Mouse (Mus musculus): ENCODE data around the gene Chmp6. TPM values are rescaled to one million over a fixed set of nuclear protein-coding genes. Genes with fewer than 3 reads are reported as not detected.

Gene Chmp6
- polyA plus RNA-seq, 1 experiment from 2014 or later, result 104 TPM

- H3K36me3 ChIP-seq (ENCODE audit: insufficient read depth), result no peaks in the 10 kb centered on the region
- H3K9ac ChIP-seq, result no peak overlapping the region
- H3K4me2 ChIP-seq, result no peak overlapping the region
- DNase-seq (no peak), ATAC-seq (ENCODE audit: insufficient read depth) (no peak)
- WGBS, result 44% methylated on average over 2 of the region's 2 CpGs
- no peaks in the 10 kb centered on the region for H3K9me3 ChIP-seq (ENCODE audit: low read depth, low read length)
- TF ChIP-seq CTCF (IDR thresholded peaks at IDR 0.05; ENCODE audit: low read depth), result 0 out of 2 replicates have a peak, but pooled peaks have one; percentile 19
- no peak overlapping the region for H3K27ac ChIP-seq (ENCODE audit: low read depth)
- no peak overlapping the region for H3K4me3 ChIP-seq (ENCODE audit: low read depth, low read length)
- peaks cover 26% of the 10 kb centered on the region for H3K4me1 ChIP-seq (ENCODE audit: insufficient read depth)
- H3K27me3 ChIP-seq (ENCODE audit: insufficient read depth, low read length), result no peaks in the 10 kb centered on the region
Measured at GRCm38 (mm10) chr11:119947897-119948296, 34.7 kb downstream of the Chmp6 start.

- Histone ChIP-seq H3K9me3 (ENCODE audit: low read depth, low read length) (no peaks in the 10 kb centered on the region), H3K9ac (no peak overlapping the region), H3K4me2 (no peak overlapping the region), H3K4me1 (ENCODE audit: insufficient read depth) (peaks cover 30% of the 10 kb centered on the region), H3K36me3 (ENCODE audit: insufficient read depth) (no peaks in the 10 kb centered on the region), H3K27me3 (ENCODE audit: insufficient read depth, low read length) (no peaks in the 10 kb centered on the region), H3K4me3 (ENCODE audit: low read depth, low read length) (no peak overlapping the region), H3K27ac (ENCODE audit: low read depth) (no peak overlapping the region)
- TF ChIP-seq CTCF (IDR thresholded peaks at IDR 0.05; ENCODE audit: low read depth), result no peak
- WGBS, result 63% methylated on average over 4 of the region's 4 CpGs
- no peak for DNase-seq
- ATAC-seq (ENCODE audit: insufficient read depth), result no peak
Measured at GRCm38 (mm10) chr11:119948305-119948704, 35.1 kb downstream of the Chmp6 start.

GRCm38 (mm10) chr11:119948803-119949202 lies 35.6 kb downstream of the Chmp6 start:
- ATAC-seq (ENCODE audit: insufficient read depth), result no peak
- H3K36me3 ChIP-seq (ENCODE audit: insufficient read depth), result no peaks in the 10 kb centered on the region

GRCm38 (mm10) chr11:119950535-119950934 lies 37.3 kb downstream of the Chmp6 start:
- no peak overlapping the region for H3K9ac ChIP-seq
- H3K27me3 ChIP-seq (ENCODE audit: insufficient read depth, low read length), result no peaks in the 10 kb centered on the region
- no peak overlapping the region for H3K4me3 ChIP-seq (ENCODE audit: low read depth, low read length)
- WGBS, result 90% methylated on average over 3 of the region's 3 CpGs
- ATAC-seq (ENCODE audit: insufficient read depth) (no peak), DNase-seq (no peak)
- H3K9me3 ChIP-seq (ENCODE audit: low read depth, low read length), result no peaks in the 10 kb centered on the region
- no peak overlapping the region for H3K4me2 ChIP-seq
- H3K27ac ChIP-seq (ENCODE audit: low read depth), result no peak overlapping the region
- no peak for TF ChIP-seq CTCF (IDR thresholded peaks at IDR 0.05; ENCODE audit: low read depth)
- no peaks in the 10 kb centered on the region for H3K36me3 ChIP-seq (ENCODE audit: insufficient read depth)
- H3K4me1 ChIP-seq (ENCODE audit: insufficient read depth), result peaks cover 38% of the 10 kb centered on the region

More at GRCm38 (mm10) chr11:119948803-119949202, 35.6 kb downstream of the Chmp6 start:
- H3K9ac ChIP-seq, result no peak overlapping the region
- H3K27ac ChIP-seq (ENCODE audit: low read depth), result no peak overlapping the region
- DNase-seq, result no peak
- TF ChIP-seq CTCF (IDR thresholded peaks at IDR 0.05; ENCODE audit: low read depth), result no peak
- peaks cover 33% of the 10 kb centered on the region for H3K4me1 ChIP-seq (ENCODE audit: insufficient read depth)
- H3K27me3 ChIP-seq (ENCODE audit: insufficient read depth, low read length), result no peaks in the 10 kb centered on the region
- no peak overlapping the region for H3K4me2 ChIP-seq
- 85% methylated on average over 2 of the region's 2 CpGs for WGBS
- H3K4me3 ChIP-seq (ENCODE audit: low read depth, low read length), result no peak overlapping the region
- no peaks in the 10 kb centered on the region for H3K9me3 ChIP-seq (ENCODE audit: low read depth, low read length)

GRCm38 (mm10) chr11:119951326-119951725 lies 38.1 kb downstream of the Chmp6 start:
- no peak for TF ChIP-seq CTCF (IDR thresholded peaks at IDR 0.05; ENCODE audit: low read depth)
- H3K4me1 ChIP-seq (ENCODE audit: insufficient read depth), result peaks cover 40% of the 10 kb centered on the region

GRCm38 (mm10) chr11:119952429-119953224 lies 39.4 kb downstream of the Chmp6 start:
- WGBS, result 53% methylated on average over 5 of the region's 5 CpGs
- no peaks in the 10 kb centered on the region for H3K27me3 ChIP-seq (ENCODE audit: insufficient read depth, low read length)
- H3K4me2 ChIP-seq, result peak overlapping the region; percentile 23; the same call in 1 of the 2 replicates
- H3K4me1 ChIP-seq (ENCODE audit: insufficient read depth), result peaks cover 40% of the 10 kb centered on the region
- H3K36me3 ChIP-seq (ENCODE audit: insufficient read depth), result no peaks in the 10 kb centered on the region
- DNase-seq, result peak; percentile 92
- H3K4me3 ChIP-seq (ENCODE audit: low read depth, low read length), result no peak overlapping the region
- no peaks in the 10 kb centered on the region for H3K9me3 ChIP-seq (ENCODE audit: low read depth, low read length)
- TF ChIP-seq CTCF (IDR thresholded peaks at IDR 0.05; ENCODE audit: low read depth), result no peak
- H3K9ac ChIP-seq, result peak overlapping the region; percentile 1; the same call in 1 of the 2 replicates
- peak; percentile 57 for ATAC-seq (ENCODE audit: insufficient read depth)
- peak overlapping the region; percentile 66 for H3K27ac ChIP-seq (ENCODE audit: low read depth)

More at GRCm38 (mm10) chr11:119951326-119951725, 38.1 kb downstream of the Chmp6 start:
- ATAC-seq (ENCODE audit: insufficient read depth) (no peak), DNase-seq (no peak)
- H3K36me3 ChIP-seq (ENCODE audit: insufficient read depth), result no peaks in the 10 kb centered on the region
- H3K4me2 ChIP-seq, result no peak overlapping the region
- WGBS, result 86% methylated on average over 6 of the region's 6 CpGs
- H3K9ac ChIP-seq, result no peak overlapping the region
- H3K27ac ChIP-seq (ENCODE audit: low read depth), result no peak overlapping the region
- no peak overlapping the region for H3K4me3 ChIP-seq (ENCODE audit: low read depth, low read length)
- no peaks in the 10 kb centered on the region for H3K27me3 ChIP-seq (ENCODE audit: insufficient read depth, low read length)
- no peaks in the 10 kb centered on the region for H3K9me3 ChIP-seq (ENCODE audit: low read depth, low read length)

GRCm38 (mm10) chr11:119954233-119954632 lies 41.0 kb downstream of the Chmp6 start:
- H3K27me3 ChIP-seq (ENCODE audit: insufficient read depth, low read length), result no peaks in the 10 kb centered on the region
- ATAC-seq (ENCODE audit: insufficient read depth) (no peak), DNase-seq (no peak)
- TF ChIP-seq CTCF (IDR thresholded peaks at IDR 0.05; ENCODE audit: low read depth), result no peak
- H3K36me3 ChIP-seq (ENCODE audit: insufficient read depth), result no peaks in the 10 kb centered on the region
- H3K4me2 ChIP-seq, result no peak overlapping the region
- peaks cover 40% of the 10 kb centered on the region for H3K4me1 ChIP-seq (ENCODE audit: insufficient read depth)
- no peak overlapping the region for H3K9ac ChIP-seq
- H3K4me3 ChIP-seq (ENCODE audit: low read depth, low read length), result no peak overlapping the region
- no peaks in the 10 kb centered on the region for H3K9me3 ChIP-seq (ENCODE audit: low read depth, low read length)
- H3K27ac ChIP-seq (ENCODE audit: low read depth), result peak overlapping the region; percentile 61; the same call in 1 of the 2 replicates
- 29% methylated on average over 4 of the region's 4 CpGs for WGBS

All from lung, embryonic 14.5 days (tissue).